Comparison of ENCODE assay signal across 8 mouse cellular contexts in genomic region chr9:65200606-65201005, GRCm38 (mm10). TPM values are rescaled to one million over a fixed set of nuclear protein-coding genes. Genes with fewer than 3 reads are reported as not detected.
DNase-seq lines count a peak whose midpoint lies in the region; ATAC-seq and TF ChIP-seq lines count a peak whose summit lies in the region.

No protein-coding gene starts in this region.

- intact Hi-C loops in left cerebral cortex, postnatal 4 days (cut with DNase I) = no loop called here

- H3ac ChIP-seq in C2C12 (ENCODE audit: control insufficient read depth, insufficient read length, low read depth) = no peak overlapping the region

- H3K9ac ChIP-seq in embryonic facial prominence, embryonic 15.5 days = no peak overlapping the region
- H3K9ac ChIP-seq in limb, embryonic 15.5 days = no peak overlapping the region

- H3K4me1 ChIP-seq in embryonic facial prominence, embryonic 15.5 days = peaks cover 17% of the 10 kb centered on the region
- H3K4me1 ChIP-seq in limb, embryonic 15.5 days = peaks cover 13% of the 10 kb centered on the region

- DNase-seq in gastrocnemius, adult 18-20 months (ENCODE audit: low spot score) = peak; percentile 82
- DNase-seq in gastrocnemius, postnatal 10 days = no peak
- no peak for DNase-seq in left cerebral cortex, postnatal 4 days
- no peak for DNase-seq in layer of hippocampus, adult 11-12 months (ENCODE audit: low spot score)
- no peak for DNase-seq in cerebellum, adult 8-10 months

- no peaks in the 10 kb centered on the region for H3K9me3 ChIP-seq in embryonic facial prominence, embryonic 15.5 days (replicated peaks)
- no peaks in the 10 kb centered on the region for H3K9me3 ChIP-seq in limb, embryonic 15.5 days

- ATAC-seq in embryonic facial prominence, embryonic 15.5 days (ENCODE audit: insufficient number of reproducible peaks, low FRiP score, low TSS enrichment, low read depth) = no peak
- no peak for ATAC-seq in limb, embryonic 15.5 days (ENCODE audit: insufficient number of reproducible peaks, low FRiP score, low TSS enrichment, low read depth)

- H3K4me3 ChIP-seq in C2C12 (ENCODE audit: insufficient read depth, poor library complexity, severe bottlenecking) = no peak overlapping the region
- no peak overlapping the region for H3K4me3 ChIP-seq in embryonic facial prominence, embryonic 15.5 days (replicated peaks)
- H3K4me3 ChIP-seq in limb, embryonic 15.5 days = no peak overlapping the region

- H3K4me2 ChIP-seq in embryonic facial prominence, embryonic 15.5 days (replicated peaks) = no peak overlapping the region
- no peak overlapping the region for H3K4me2 ChIP-seq in limb, embryonic 15.5 days

- 58% methylated on average over 1 of the region's 1 CpGs for WGBS in embryonic facial prominence, embryonic 15.5 days
- WGBS in limb, embryonic 15.5 days = 54% methylated on average over 1 of the region's 1 CpGs

- no peaks in the 10 kb centered on the region for H3K36me3 ChIP-seq in C2C12 (ENCODE audit: control insufficient read depth, insufficient read depth)
- no peaks in the 10 kb centered on the region for H3K36me3 ChIP-seq in embryonic facial prominence, embryonic 15.5 days
- H3K36me3 ChIP-seq in limb, embryonic 15.5 days = no peaks in the 10 kb centered on the region

- H3K27me3 ChIP-seq in C2C12 (ENCODE audit: control insufficient read depth, insufficient read depth, insufficient read length) = no peaks in the 10 kb centered on the region
- no peaks in the 10 kb centered on the region for H3K27me3 ChIP-seq in embryonic facial prominence, embryonic 15.5 days
- H3K27me3 ChIP-seq in limb, embryonic 15.5 days = no peaks in the 10 kb centered on the region

- H3K79me2 ChIP-seq in C2C12 (ENCODE audit: control insufficient read depth, insufficient read depth) = no peaks in the 10 kb centered on the region

- H3K27ac ChIP-seq in embryonic facial prominence, embryonic 15.5 days (replicated peaks) = peak overlapping the region; percentile 74
- peak overlapping the region; percentile 69; the same call in 1 of the 2 replicates for H3K27ac ChIP-seq in limb, embryonic 15.5 days

- H3K79me3 ChIP-seq in C2C12 (ENCODE audit: low read depth) = no peaks in the 10 kb centered on the region

- TF ChIP-seq CTCF in C2C12 (IDR thresholded peaks at IDR 0.05; ENCODE audit: control insufficient read depth, insufficient read depth, insufficient read length) = no peak

TF ChIP-seq in C2C12, 6 proteins besides CTCF, POLR2A, EP300 and RAD21:
- peak; percentile 95 for TF ChIP-seq FOSL1 (IDR thresholded peaks at IDR 0.05; ENCODE audit: insufficient read depth, low read length, poor library complexity, severe bottlenecking)
- TF ChIP-seq MAX (IDR thresholded peaks at IDR 0.05) = no peak
- TF ChIP-seq CEBPB (IDR thresholded peaks at IDR 0.05; ENCODE audit: low read depth) = peak; percentile 96

RNA-seq across cellular contexts. Expression of gene Parp16, which starts 5.5 kb away (rescaled TPM):
- total RNA-seq in gastrocnemius, adult 18-20 months (2021) = 1 to 10 TPM; 3.6 to 3.7 TPM
- 1 to 10 TPM; 6.6 to 8.1 TPM for total RNA-seq in gastrocnemius, postnatal 10 days (2021)
- polyA plus RNA-seq in C2C12 (2012; fragmentation: generic; extraction: Trizol) = 2.1 TPM
- polyA plus RNA-seq in embryonic facial prominence, embryonic 15.5 days (2015; fragmentation: Nextera tagmentation; extraction: Ambion mirVana) = 7.5 and 8.9 TPM in 2 replicates
- polyA plus RNA-seq in limb, embryonic 15.5 days (2015; fragmentation: Nextera tagmentation; extraction: Ambion mirVana) = 6.8 and 7.4 TPM in 2 replicates
- 1 to 10 TPM; 5.8 to 6.9 TPM for total RNA-seq in left cerebral cortex, postnatal 4 days (2021)

RNA-seq across cellular contexts. Expression of gene Igdcc3, which starts 59.6 kb away (rescaled TPM):
- under 1 TPM; 0.21 to 0.32 TPM for total RNA-seq in gastrocnemius, adult 18-20 months (2021)
- total RNA-seq in gastrocnemius, postnatal 10 days (2021) = under 1 TPM; 0.59 to 0.65 TPM
- polyA plus RNA-seq in C2C12 (2012; fragmentation: generic; extraction: Trizol) = not detected
- 1.5 and 2.3 TPM in 2 replicates for polyA plus RNA-seq in embryonic facial prominence, embryonic 15.5 days (2015; fragmentation: Nextera tagmentation; extraction: Ambion mirVana)
- 0.43 and 0.52 TPM in 2 replicates for polyA plus RNA-seq in limb, embryonic 15.5 days (2015; fragmentation: Nextera tagmentation; extraction: Ambion mirVana)
- 1 to 10 TPM; 5.1 to 6.0 TPM for total RNA-seq in left cerebral cortex, postnatal 4 days (2021)
